Mouse (Mus musculus): ENCODE measurements at regions not wholly inside any gene's neighbourhood (a gene's known extent, or its start where the extent isn't known, plus 50 kb on each side); places are given as distances from the start of the nearest gene placed in this dataset.

GRCm38 (mm10) chr13:39566491-39566890, 605.8 kb upstream of the Slc35b3 start:
- Histone ChIP-seq H3K4me3 (ENCODE audit: low read depth, low read length) (no peak overlapping the region), H3K36me3 (ENCODE audit: control insufficient read depth, insufficient read depth, low read length, poor library complexity, severe bottlenecking) (no peaks in the 10 kb centered on the region), H3K27ac (ENCODE audit: insufficient read depth, low read length) (no peak overlapping the region), H3K4me1 (ENCODE audit: control insufficient read depth, insufficient read depth, low read length) (no peaks in the 10 kb centered on the region), H3K9me3 (replicated peaks; ENCODE audit: control insufficient read depth, insufficient read depth, low read length, poor library complexity, severe bottlenecking) (no peaks in the 10 kb centered on the region), H3K27me3 (ENCODE audit: control insufficient read depth, insufficient read depth, low read length, poor library complexity, severe bottlenecking) (no peaks in the 10 kb centered on the region), H3K9ac (ENCODE audit: low read depth, poor library complexity, severe bottlenecking) (no peak overlapping the region)
- TF ChIP-seq CTCF (IDR thresholded peaks at IDR 0.05; ENCODE audit: low read depth, low read length): no peak
- TF ChIP-seq EP300 (IDR thresholded peaks at IDR 0.05; ENCODE audit: insufficient read depth, low read depth, low read length): no peak
- no peak for TF ChIP-seq POLR2A (IDR thresholded peaks at IDR 0.05; ENCODE audit: insufficient read depth, low read length)

- no peaks in the 10 kb centered on the region for H3K36me3 ChIP-seq (ENCODE audit: control insufficient read depth, insufficient read depth, low read length, poor library complexity, severe bottlenecking)
- H3K27ac ChIP-seq (ENCODE audit: insufficient read depth, low read length): no peak overlapping the region
- H3K27me3 ChIP-seq (ENCODE audit: control insufficient read depth, insufficient read depth, low read length, poor library complexity, severe bottlenecking): no peaks in the 10 kb centered on the region
- no peak overlapping the region for H3K9ac ChIP-seq (ENCODE audit: low read depth, poor library complexity, severe bottlenecking)
- H3K4me1 ChIP-seq (ENCODE audit: control insufficient read depth, insufficient read depth, low read length): peaks cover 4% of the 10 kb centered on the region
- no peak for TF ChIP-seq POLR2A (IDR thresholded peaks at IDR 0.05; ENCODE audit: insufficient read depth, low read length)
- no peak for TF ChIP-seq CTCF (IDR thresholded peaks at IDR 0.05; ENCODE audit: low read depth, low read length)
- no peak for TF ChIP-seq EP300 (IDR thresholded peaks at IDR 0.05; ENCODE audit: insufficient read depth, low read depth, low read length)
- H3K4me3 ChIP-seq (ENCODE audit: low read depth, low read length): no peak overlapping the region
- no peaks in the 10 kb centered on the region for H3K9me3 ChIP-seq (replicated peaks; ENCODE audit: control insufficient read depth, insufficient read depth, low read length, poor library complexity, severe bottlenecking)
Measured at GRCm38 (mm10) chr13:39537724-39538440, 577.2 kb upstream of the Slc35b3 start.

- no peak overlapping the region for H3K27ac ChIP-seq (ENCODE audit: insufficient read depth, low read length)
- no peaks in the 10 kb centered on the region for H3K27me3 ChIP-seq (ENCODE audit: control insufficient read depth, insufficient read depth, low read length, poor library complexity, severe bottlenecking)
- no peaks in the 10 kb centered on the region for H3K36me3 ChIP-seq (ENCODE audit: control insufficient read depth, insufficient read depth, low read length, poor library complexity, severe bottlenecking)
- H3K9ac ChIP-seq (ENCODE audit: low read depth, poor library complexity, severe bottlenecking): no peak overlapping the region
- no peaks in the 10 kb centered on the region for H3K9me3 ChIP-seq (replicated peaks; ENCODE audit: control insufficient read depth, insufficient read depth, low read length, poor library complexity, severe bottlenecking)
- H3K4me1 ChIP-seq (ENCODE audit: control insufficient read depth, insufficient read depth, low read length): no peaks in the 10 kb centered on the region
- TF ChIP-seq EP300 (IDR thresholded peaks at IDR 0.05; ENCODE audit: insufficient read depth, low read depth, low read length): no peak
- TF ChIP-seq POLR2A (IDR thresholded peaks at IDR 0.05; ENCODE audit: insufficient read depth, low read length): no peak
- no peak for TF ChIP-seq CTCF (IDR thresholded peaks at IDR 0.05; ENCODE audit: low read depth, low read length)
- H3K4me3 ChIP-seq (ENCODE audit: low read depth, low read length): no peak overlapping the region
Measured at GRCm38 (mm10) chr13:39526469-39526868, 565.8 kb upstream of the Slc35b3 start.

GRCm38 (mm10) chr13:39523856-39524301, 563.2 kb upstream of the Slc35b3 start:
- H3K27me3 ChIP-seq (ENCODE audit: control insufficient read depth, insufficient read depth, low read length, poor library complexity, severe bottlenecking): no peaks in the 10 kb centered on the region
- no peak overlapping the region for H3K9ac ChIP-seq (ENCODE audit: low read depth, poor library complexity, severe bottlenecking)
- H3K4me1 ChIP-seq (ENCODE audit: control insufficient read depth, insufficient read depth, low read length): no peaks in the 10 kb centered on the region
- no peak overlapping the region for H3K4me3 ChIP-seq (ENCODE audit: low read depth, low read length)
- H3K9me3 ChIP-seq (replicated peaks; ENCODE audit: control insufficient read depth, insufficient read depth, low read length, poor library complexity, severe bottlenecking): no peaks in the 10 kb centered on the region
- no peak overlapping the region for H3K27ac ChIP-seq (ENCODE audit: insufficient read depth, low read length)
- TF ChIP-seq CTCF (IDR thresholded peaks at IDR 0.05; ENCODE audit: low read depth, low read length) (no peak), POLR2A (IDR thresholded peaks at IDR 0.05; ENCODE audit: insufficient read depth, low read length) (no peak), EP300 (IDR thresholded peaks at IDR 0.05; ENCODE audit: insufficient read depth, low read depth, low read length) (no peak)
- no peaks in the 10 kb centered on the region for H3K36me3 ChIP-seq (ENCODE audit: control insufficient read depth, insufficient read depth, low read length, poor library complexity, severe bottlenecking)

DNA sequence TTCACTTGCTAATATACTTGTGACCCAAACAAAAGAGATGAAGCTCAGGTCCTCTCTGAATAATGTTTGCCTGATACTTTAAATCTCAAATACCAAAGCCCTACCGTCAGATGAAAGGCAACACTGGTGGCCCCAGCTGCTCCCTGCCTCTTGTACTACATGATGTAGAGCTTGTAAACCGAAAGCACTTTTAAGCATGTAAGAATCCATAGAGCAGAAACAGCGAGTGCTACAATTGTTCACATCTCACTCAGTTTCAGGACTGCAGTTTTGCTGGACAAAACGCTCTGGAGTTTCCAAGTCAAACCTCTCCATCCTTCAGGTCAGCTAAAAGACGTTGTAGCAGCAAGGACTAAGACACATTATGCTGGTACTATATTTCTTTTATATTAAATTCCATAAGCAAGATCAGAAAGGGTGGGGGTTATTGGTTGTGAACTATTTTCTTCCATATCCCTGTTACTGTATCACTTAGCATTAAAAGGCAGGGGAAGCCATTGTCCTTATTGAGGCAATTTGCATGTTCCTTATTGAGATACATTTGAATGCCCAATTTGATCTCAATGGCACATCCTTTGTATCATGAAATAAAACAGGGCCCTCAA, 562.7 kb upstream of the Slc35b3 start:
- Histone ChIP-seq H3K9me3 (replicated peaks; ENCODE audit: control insufficient read depth, insufficient read depth, low read length, poor library complexity, severe bottlenecking) (no peaks in the 10 kb centered on the region), H3K36me3 (ENCODE audit: control insufficient read depth, insufficient read depth, low read length, poor library complexity, severe bottlenecking) (no peaks in the 10 kb centered on the region), H3K27me3 (ENCODE audit: control insufficient read depth, insufficient read depth, low read length, poor library complexity, severe bottlenecking) (no peaks in the 10 kb centered on the region), H3K4me1 (ENCODE audit: control insufficient read depth, insufficient read depth, low read length) (no peaks in the 10 kb centered on the region), H3K27ac (ENCODE audit: insufficient read depth, low read length) (no peak overlapping the region), H3K9ac (ENCODE audit: low read depth, poor library complexity, severe bottlenecking) (no peak overlapping the region), H3K4me3 (ENCODE audit: low read depth, low read length) (no peak overlapping the region)
- TF ChIP-seq POLR2A (IDR thresholded peaks at IDR 0.05; ENCODE audit: insufficient read depth, low read length): no peak
- TF ChIP-seq EP300 (IDR thresholded peaks at IDR 0.05; ENCODE audit: insufficient read depth, low read depth, low read length): no peak
- no peak for TF ChIP-seq CTCF (IDR thresholded peaks at IDR 0.05; ENCODE audit: low read depth, low read length)

- H3K9me3 ChIP-seq (replicated peaks; ENCODE audit: control insufficient read depth, insufficient read depth, low read length, poor library complexity, severe bottlenecking): no peaks in the 10 kb centered on the region
- H3K27ac ChIP-seq (ENCODE audit: insufficient read depth, low read length): no peak overlapping the region
- no peak overlapping the region for H3K9ac ChIP-seq (ENCODE audit: low read depth, poor library complexity, severe bottlenecking)
- TF ChIP-seq CTCF (IDR thresholded peaks at IDR 0.05; ENCODE audit: low read depth, low read length) (no peak), EP300 (IDR thresholded peaks at IDR 0.05; ENCODE audit: insufficient read depth, low read depth, low read length) (no peak), POLR2A (IDR thresholded peaks at IDR 0.05; ENCODE audit: insufficient read depth, low read length) (no peak)
- H3K4me3 ChIP-seq (ENCODE audit: low read depth, low read length): no peak overlapping the region
- H3K4me1 ChIP-seq (ENCODE audit: control insufficient read depth, insufficient read depth, low read length): no peaks in the 10 kb centered on the region
- H3K27me3 ChIP-seq (ENCODE audit: control insufficient read depth, insufficient read depth, low read length, poor library complexity, severe bottlenecking): no peaks in the 10 kb centered on the region
- no peaks in the 10 kb centered on the region for H3K36me3 ChIP-seq (ENCODE audit: control insufficient read depth, insufficient read depth, low read length, poor library complexity, severe bottlenecking)
Measured at GRCm38 (mm10) chr13:39520846-39521245, 560.2 kb upstream of the Slc35b3 start.
